ENCODE assay signal across 9 mouse cellular contexts in genomic region chr2:86464442-86465109, GRCm38 (mm10). TPM values are rescaled to one million over a fixed set of nuclear protein-coding genes. Genes with fewer than 3 reads are reported as not detected.
DNase-seq lines count a peak whose midpoint lies in the region; ATAC-seq and TF ChIP-seq lines count a peak whose summit lies in the region.
"Had no signal": no experiment of that assay in that cellular context is flagged by ENCODE, and none has a peak within 500 bp of the region (broad histone marks: within the 10 kb centered on the region; RNA-seq: fewer than 3 reads in every experiment).

No protein-coding gene starts in this region.

- 32% methylated on average over 10 of the region's 10 CpGs for WGBS in embryonic facial prominence, embryonic 13.5 days
- 23% methylated on average over 10 of the region's 10 CpGs for WGBS in lung, adult 2 months

- no peak overlapping the region for H3K9ac ChIP-seq in embryonic facial prominence, embryonic 13.5 days

- no peaks in the 10 kb centered on the region for H3K9me3 ChIP-seq in embryonic facial prominence, embryonic 13.5 days
- H3K9me3 ChIP-seq: megakaryocyte, embryonic 14.5 days had no signal

- H3K36me3 ChIP-seq in embryonic facial prominence, embryonic 13.5 days = no peaks in the 10 kb centered on the region

- no peaks in the 10 kb centered on the region for H3K4me1 ChIP-seq in embryonic facial prominence, embryonic 13.5 days
- H3K4me1 ChIP-seq in lung, adult 2 months (ENCODE audit: control insufficient read depth, insufficient read depth, low read length) = no peaks in the 10 kb centered on the region
- H3K4me1 ChIP-seq: megakaryocyte, embryonic 14.5 days had no signal

- peak; percentile 24 for DNase-seq in urinary bladder, adult 2 months (ENCODE audit: low spot score)
- no peak for DNase-seq in urinary bladder, postnatal 10 days (ENCODE audit: low spot score)
- peak; percentile 42 to 51 for DNase-seq in heart, postnatal 10 days
- peak; percentile 57 for DNase-seq in layer of hippocampus, adult 11-12 months (ENCODE audit: low spot score)
- no peak for DNase-seq in lung, adult 2 months
- peak; percentile 37 for DNase-seq in ovary, postnatal 14 days (ENCODE audit: low spot score)
- DNase-seq in urinary bladder, postnatal 36 days (ENCODE audit: low spot score in 2 of 2) = peak; percentile 20 to 23

- no peaks in the 10 kb centered on the region for H3K27me3 ChIP-seq in embryonic facial prominence, embryonic 13.5 days
- H3K27me3 ChIP-seq: megakaryocyte, embryonic 14.5 days had no signal

- H3K4me3 ChIP-seq in embryonic facial prominence, embryonic 13.5 days = no peak overlapping the region
- no peak overlapping the region for H3K4me3 ChIP-seq in lung, adult 2 months (replicated peaks; ENCODE audit: extremely low read depth, low read depth, low read length)
- H3K4me3 ChIP-seq: megakaryocyte, embryonic 14.5 days had no signal

- peak; percentile 41 for TF ChIP-seq CTCF in lung, adult 2 months (IDR thresholded peaks at IDR 0.05; ENCODE audit: insufficient read depth, low read length)

- H3K27ac ChIP-seq in embryonic facial prominence, embryonic 13.5 days = no peak overlapping the region

- no peak for TF ChIP-seq POLR2A in lung, adult 2 months (IDR thresholded peaks at IDR 0.05; ENCODE audit: borderline replicate concordance, extremely low read depth, low read depth, low read length)

- H3K4me2 ChIP-seq in embryonic facial prominence, embryonic 13.5 days = peak overlapping the region; percentile 37

- ATAC-seq in embryonic facial prominence, embryonic 13.5 days (ENCODE audit: insufficient number of reproducible peaks, insufficient read depth, low FRiP score, low TSS enrichment, low read depth) = no peak

- intact Hi-C loops in heart, postnatal 10 days (cut with DNase I) = loop anchor here (1.0 to 2.0 kb wide), 2 partner anchors 738 to 1344 kb away; no protein-coding TSS in a partner anchor

RNA-seq across cellular contexts. Expression of gene Olfr1066, which starts 8.5 kb away (rescaled TPM):
- polyA plus RNA-seq in urinary bladder, adult 2 months (2012; rRNA removed) = not detected in 2 replicates
- not detected in 2 replicates for polyA plus RNA-seq in embryonic facial prominence, embryonic 13.5 days (2015; fragmentation: Nextera tagmentation; extraction: Ambion mirVana)
- not detected for total RNA-seq in heart, postnatal 10 days (2021)
- not detected in 2 replicates for polyA plus RNA-seq in lung, adult 2 months (2012; rRNA removed)

RNA-seq across cellular contexts. Expression of gene Olfr1065, which starts 14.2 kb away (rescaled TPM):
- not detected in 2 replicates for polyA plus RNA-seq in urinary bladder, adult 2 months (2012; rRNA removed)
- not detected in 2 replicates for polyA plus RNA-seq in embryonic facial prominence, embryonic 13.5 days (2015; fragmentation: Nextera tagmentation; extraction: Ambion mirVana)
- not detected for total RNA-seq in heart, postnatal 10 days (2021)
- polyA plus RNA-seq in lung, adult 2 months (2012; rRNA removed) = not detected in 2 replicates

RNA-seq across cellular contexts. Expression of gene Olfr228, which starts 22.6 kb away (rescaled TPM):
- polyA plus RNA-seq in urinary bladder, adult 2 months (2012; rRNA removed) = not detected in 2 replicates
- not detected in 2 replicates for polyA plus RNA-seq in embryonic facial prominence, embryonic 13.5 days (2015; fragmentation: Nextera tagmentation; extraction: Ambion mirVana)
- not detected for total RNA-seq in heart, postnatal 10 days (2021)
- polyA plus RNA-seq in lung, adult 2 months (2012; rRNA removed) = not detected in 2 replicates

RNA-seq across cellular contexts. Expression of gene Olfr1062, which starts 38.0 kb away (rescaled TPM):
- polyA plus RNA-seq in urinary bladder, adult 2 months (2012; rRNA removed) = not detected in 2 replicates
- polyA plus RNA-seq in embryonic facial prominence, embryonic 13.5 days (2015; fragmentation: Nextera tagmentation; extraction: Ambion mirVana) = not detected in 2 replicates
- total RNA-seq in heart, postnatal 10 days (2021) = not detected
- not detected in 2 replicates for polyA plus RNA-seq in lung, adult 2 months (2012; rRNA removed)

RNA-seq across cellular contexts. Expression of gene Olfr1076, which starts 43.7 kb away (rescaled TPM):
- not detected in 2 replicates for polyA plus RNA-seq in urinary bladder, adult 2 months (2012; rRNA removed)
- not detected in 2 replicates for polyA plus RNA-seq in embryonic facial prominence, embryonic 13.5 days (2015; fragmentation: Nextera tagmentation; extraction: Ambion mirVana)
- not detected for total RNA-seq in heart, postnatal 10 days (2021)
- polyA plus RNA-seq in lung, adult 2 months (2012; rRNA removed) = not detected in 2 replicates

Comparison
In these comparisons a context has a peak if more than half of its experiments do, and no peak if none do; other contexts are left out.
1. DNase-seq: peak in urinary bladder, adult 2 months (single experiment), heart, postnatal 10 days (2 of 2), layer of hippocampus, adult 11-12 months (single experiment), ovary, postnatal 14 days (single experiment) and urinary bladder, postnatal 36 days (2 of 2); none in urinary bladder, postnatal 10 days (single experiment) and lung, adult 2 months (single experiment).